Mouse (Mus musculus): Measurements from ENCODE around the gene Thrsp. TPM values are rescaled to one million over a fixed set of nuclear protein-coding genes. Genes with fewer than 3 reads are reported as not detected.

The Thrsp gene
- polyA plus RNA-seq, 1 experiment from 2014 or later: 4.6 TPM

Other genes starting within 250 kb of the Thrsp start
- gene Usp35, start 85.7 kb downstream of the Thrsp start, polyA plus RNA-seq (2015; fragmentation: Nextera tagmentation; extraction: Ambion mirVana): 3.0 and 3.2 TPM in 2 replicates
- 7.7 and 7.9 TPM in 2 replicates for gene Kctd21, start 85.4 kb downstream of the Thrsp start, polyA plus RNA-seq (2015; fragmentation: Nextera tagmentation; extraction: Ambion mirVana)
- gene Alg8, start 46.1 kb downstream of the Thrsp start, polyA plus RNA-seq (2015; fragmentation: Nextera tagmentation; extraction: Ambion mirVana): 13.1 and 14.5 TPM in 2 replicates
- 431 and 501 TPM in 2 replicates for gene Ndufc2, start 17.7 kb downstream of the Thrsp start, polyA plus RNA-seq (2015; fragmentation: Nextera tagmentation; extraction: Ambion mirVana)
- gene Kctd14, start 33.6 kb upstream of the Thrsp start, polyA plus RNA-seq (2015; fragmentation: Nextera tagmentation; extraction: Ambion mirVana): 1.2 and 1.8 TPM in 2 replicates
- 43.3 and 50.1 TPM in 2 replicates for gene Ints4, start 63.2 kb upstream of the Thrsp start, polyA plus RNA-seq (2015; fragmentation: Nextera tagmentation; extraction: Ambion mirVana)
- gene Aamdc, start 161.8 kb upstream of the Thrsp start, polyA plus RNA-seq (2015; fragmentation: Nextera tagmentation; extraction: Ambion mirVana): 56.7 and 61.8 TPM in 2 replicates
- gene Rsf1, start 162.2 kb upstream of the Thrsp start, polyA plus RNA-seq (2015; fragmentation: Nextera tagmentation; extraction: Ambion mirVana): 23.0 and 25.0 TPM in 2 replicates